Mouse (Mus musculus): ENCODE measurements at regions not wholly inside any gene's neighbourhood (a gene's known extent, or its start where the extent isn't known, plus 50 kb on each side); places are given as distances from the start of the nearest gene placed in this dataset.

DNA sequence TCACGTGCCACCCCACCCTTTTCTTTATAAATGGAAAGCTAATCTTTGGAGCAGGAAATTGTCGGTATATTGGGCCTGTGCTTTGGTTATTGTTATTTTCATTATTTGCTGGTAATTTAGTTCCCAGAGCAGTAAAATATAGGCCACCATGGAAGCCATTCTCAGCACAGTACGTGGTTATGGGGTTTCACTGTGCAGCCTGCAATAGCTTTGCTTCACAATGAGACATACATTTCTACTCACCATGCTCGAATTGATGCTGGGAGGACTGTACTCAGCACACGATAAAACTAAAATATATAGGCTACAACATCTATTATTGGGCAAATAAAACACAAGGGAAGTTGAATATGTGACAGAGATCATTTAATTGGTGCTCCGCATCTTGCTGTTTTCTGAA is 282.0 kb downstream of the Kctd12 start:
- no peak for ATAC-seq (ENCODE audit: extremely low read depth, insufficient number of reproducible peaks, low FRiP score, poor library complexity, severe bottlenecking)

GRCm38 (mm10) chr14:102699015-102699414 is 283.4 kb downstream of the Kctd12 start:
- no peak for ATAC-seq (ENCODE audit: extremely low read depth, insufficient number of reproducible peaks, low FRiP score, poor library complexity, severe bottlenecking)

GRCm38 (mm10) chr14:102686791-102687190 is 295.6 kb downstream of the Kctd12 start:
- no peak for ATAC-seq (ENCODE audit: extremely low read depth, insufficient number of reproducible peaks, low FRiP score, poor library complexity, severe bottlenecking)

DNA sequence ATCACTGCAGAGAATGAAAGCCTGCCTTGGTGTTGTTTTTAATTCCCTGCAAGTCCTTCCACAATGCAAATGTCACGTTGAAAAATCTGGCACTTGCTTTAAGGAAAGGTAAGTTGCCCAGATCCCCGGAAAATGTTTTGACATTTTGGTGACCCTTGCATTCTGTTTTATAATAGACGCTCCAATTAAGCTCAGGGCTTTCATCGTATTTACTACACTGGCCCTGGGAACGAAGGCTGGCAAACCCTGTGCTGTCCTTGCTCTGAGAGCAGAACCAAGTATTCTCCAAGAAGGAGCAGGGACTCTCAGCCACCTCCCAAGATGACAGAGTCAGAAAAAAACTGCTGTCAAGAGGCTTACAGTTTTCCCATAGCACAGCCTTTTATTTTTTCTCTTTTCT is 305.9 kb downstream of the Kctd12 start:
- no peak for ATAC-seq (ENCODE audit: extremely low read depth, insufficient number of reproducible peaks, low FRiP score, poor library complexity, severe bottlenecking)

- ATAC-seq (ENCODE audit: extremely low read depth, insufficient number of reproducible peaks, low FRiP score, poor library complexity, severe bottlenecking), result no peak
Measured at GRCm38 (mm10) chr14:102674635-102675034, 307.8 kb downstream of the Kctd12 start.

- no peak for ATAC-seq (ENCODE audit: extremely low read depth, insufficient number of reproducible peaks, low FRiP score, poor library complexity, severe bottlenecking)
Measured at GRCm38 (mm10) chr14:102673724-102674123, 308.7 kb downstream of the Kctd12 start.

DNA sequence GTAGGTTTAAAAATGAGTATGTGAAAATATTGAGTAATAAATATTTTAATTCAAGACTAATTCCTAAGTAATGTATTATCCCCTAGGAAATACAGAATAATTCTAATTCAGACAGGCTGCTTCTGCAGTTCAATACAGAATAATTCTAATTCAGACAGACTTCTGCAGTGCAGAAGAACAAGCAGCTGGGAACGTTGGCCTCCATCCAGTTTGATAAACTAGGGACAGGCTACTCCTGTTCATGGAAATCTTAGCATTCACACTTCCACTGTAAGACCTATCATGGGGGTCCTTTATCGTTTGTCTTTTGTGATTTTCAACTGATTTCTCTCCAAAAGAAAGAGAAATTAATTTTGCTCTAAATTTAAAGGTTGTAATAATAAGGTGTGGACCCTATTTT is 319.2 kb downstream of the Kctd12 start:
- no peak for ATAC-seq (ENCODE audit: extremely low read depth, insufficient number of reproducible peaks, low FRiP score, poor library complexity, severe bottlenecking)

DNA sequence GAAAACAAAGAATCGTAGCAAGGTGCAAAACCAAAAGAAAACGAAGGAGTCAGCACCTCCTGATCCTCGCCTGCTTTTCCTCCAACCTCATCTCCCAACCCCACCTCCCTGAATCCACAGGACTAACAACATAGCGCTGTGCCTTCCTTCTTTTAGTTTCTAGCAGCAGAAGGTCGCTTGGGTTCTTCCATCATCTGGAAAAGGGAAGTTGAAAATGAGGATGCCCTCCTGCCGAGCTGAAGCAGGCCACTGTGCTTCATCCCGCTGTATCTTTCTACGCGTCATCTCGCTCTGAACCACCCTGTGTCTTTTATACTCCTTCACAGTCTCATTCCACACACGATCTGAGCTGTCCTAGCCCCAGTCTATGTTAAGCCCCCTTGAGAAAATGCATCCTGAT is 322.1 kb downstream of the Kctd12 start:
- no peak for ATAC-seq (ENCODE audit: extremely low read depth, insufficient number of reproducible peaks, low FRiP score, poor library complexity, severe bottlenecking)

DNA sequence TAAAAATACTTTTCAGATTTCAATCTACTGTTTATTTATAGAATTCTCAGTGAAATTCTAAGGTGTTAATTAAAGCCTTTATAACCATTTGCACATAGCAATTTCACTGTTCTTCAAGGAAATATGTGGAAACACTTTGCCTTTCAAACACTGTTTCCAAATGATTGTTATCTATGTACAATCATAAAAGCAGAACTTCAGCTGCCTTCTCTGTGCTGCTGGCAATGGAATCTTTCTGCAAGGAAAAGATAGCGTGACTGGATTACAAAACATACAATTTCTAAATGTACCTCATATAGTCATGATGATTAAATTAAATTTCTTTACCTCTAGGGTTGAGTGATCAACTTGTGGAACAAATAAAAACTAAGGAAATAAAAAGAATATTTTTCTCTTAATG is 326.2 kb downstream of the Kctd12 start:
- ATAC-seq (ENCODE audit: extremely low read depth, insufficient number of reproducible peaks, low FRiP score, poor library complexity, severe bottlenecking), result no peak

GRCm38 (mm10) chr14:102629601-102630000 is 352.8 kb downstream of the Kctd12 start:
- no peak for ATAC-seq (ENCODE audit: extremely low read depth, insufficient number of reproducible peaks, low FRiP score, poor library complexity, severe bottlenecking)

GRCm38 (mm10) chr14:102621546-102621945 is 360.9 kb downstream of the Kctd12 start:
- ATAC-seq (ENCODE audit: extremely low read depth, insufficient number of reproducible peaks, low FRiP score, poor library complexity, severe bottlenecking), result no peak

DNA sequence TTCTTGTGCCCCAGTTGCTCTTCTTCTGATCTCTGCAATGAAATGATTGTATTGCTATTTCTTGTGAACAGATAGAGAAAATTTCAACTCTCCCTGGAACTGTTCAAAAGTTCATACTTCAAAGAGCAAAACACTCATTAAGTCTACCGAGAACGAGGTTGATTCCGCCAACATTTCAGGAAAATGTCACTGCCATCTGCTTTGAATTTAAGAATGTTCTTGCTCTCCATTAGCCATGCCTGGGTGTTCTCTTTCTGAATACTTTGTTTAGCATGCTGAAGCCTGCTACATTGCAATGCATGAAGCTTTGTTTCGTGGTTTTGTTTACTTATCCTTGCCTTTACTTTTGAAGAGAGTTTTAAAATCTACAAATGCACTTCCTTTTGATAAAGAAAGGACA is 363.4 kb downstream of the Kctd12 start:
- ATAC-seq (ENCODE audit: extremely low read depth, insufficient number of reproducible peaks, low FRiP score, poor library complexity, severe bottlenecking), result no peak

- no peak for ATAC-seq (ENCODE audit: extremely low read depth, insufficient number of reproducible peaks, low FRiP score, poor library complexity, severe bottlenecking)
Measured at GRCm38 (mm10) chr14:102615588-102616309, 366.7 kb downstream of the Kctd12 start.

GRCm38 (mm10) chr14:102606055-102606454 is 376.4 kb downstream of the Kctd12 start:
- no peak for ATAC-seq (ENCODE audit: extremely low read depth, insufficient number of reproducible peaks, low FRiP score, poor library complexity, severe bottlenecking)

DNA sequence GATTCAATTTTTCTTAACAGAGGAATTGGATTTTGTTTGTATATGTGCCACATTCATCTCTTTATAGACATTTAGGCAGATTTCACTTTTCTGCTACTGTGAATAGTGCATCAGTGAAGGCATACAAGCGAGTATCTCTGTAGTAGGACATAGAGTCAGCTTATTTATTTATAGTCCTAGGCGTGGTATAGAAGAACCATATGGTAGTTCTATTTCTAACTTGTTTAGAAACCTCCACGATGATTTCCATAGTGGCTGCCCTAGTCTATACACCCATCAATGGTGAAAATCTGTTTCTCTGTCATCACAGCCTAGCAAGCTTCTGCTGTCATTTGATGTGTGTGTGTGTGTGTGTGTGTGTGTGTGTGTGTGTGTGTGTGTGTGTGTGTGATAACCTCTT is 387.6 kb downstream of the Kctd12 start:
- no peak for ATAC-seq (ENCODE audit: extremely low read depth, insufficient number of reproducible peaks, low FRiP score, poor library complexity, severe bottlenecking)

GRCm38 (mm10) chr14:102553781-102554180 is 428.7 kb downstream of the Kctd12 start:
- ATAC-seq (ENCODE audit: extremely low read depth, insufficient number of reproducible peaks, low FRiP score, poor library complexity, severe bottlenecking), result no peak

GRCm38 (mm10) chr14:102552598-102552997 is 429.8 kb downstream of the Kctd12 start:
- no peak for ATAC-seq (ENCODE audit: extremely low read depth, insufficient number of reproducible peaks, low FRiP score, poor library complexity, severe bottlenecking)

GRCm38 (mm10) chr14:102524894-102525577 is 457.4 kb downstream of the Kctd12 start:
- ATAC-seq (ENCODE audit: extremely low read depth, insufficient number of reproducible peaks, low FRiP score, poor library complexity, severe bottlenecking), result no peak

- ATAC-seq (ENCODE audit: extremely low read depth, insufficient number of reproducible peaks, low FRiP score, poor library complexity, severe bottlenecking), result no peak
Measured at GRCm38 (mm10) chr14:102516765-102517164, 465.7 kb downstream of the Kctd12 start.

DNA sequence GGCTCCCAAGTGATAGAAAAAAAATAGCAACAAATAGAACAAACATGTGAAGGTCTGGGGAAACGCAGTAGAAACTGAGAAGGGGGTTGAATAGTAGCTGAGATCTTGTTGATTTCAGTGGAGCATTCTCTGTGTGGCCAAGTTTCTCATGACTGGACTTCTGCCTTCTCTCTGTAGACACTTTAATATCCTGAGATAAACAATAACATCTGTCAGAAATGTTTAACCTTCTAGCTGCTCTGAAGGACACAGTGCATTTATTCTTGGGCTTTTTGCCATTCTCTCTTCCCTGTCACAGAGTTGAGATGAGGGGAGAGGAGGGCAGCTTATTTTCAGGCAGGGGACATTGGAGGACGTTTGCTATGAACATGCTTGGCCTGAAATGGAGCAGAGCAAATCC is 467.9 kb downstream of the Kctd12 start:
- ATAC-seq (ENCODE audit: extremely low read depth, insufficient number of reproducible peaks, low FRiP score, poor library complexity, severe bottlenecking), result no peak

GRCm38 (mm10) chr14:102512651-102513050 is 469.8 kb downstream of the Kctd12 start:
- no peak for ATAC-seq (ENCODE audit: extremely low read depth, insufficient number of reproducible peaks, low FRiP score, poor library complexity, severe bottlenecking)

Data from neutrophil, adult 5-6 weeks (primary cell).